Mouse (Mus musculus) midbrain, embryonic 15.5 days (tissue): ENCODE measurements at regions not wholly inside any gene's neighbourhood (a gene's known extent, or its start where the extent isn't known, plus 50 kb on each side); places are given as distances from the start of the nearest gene placed in this dataset.
A peak's percentile ranks its signal among the peaks of the same experiment; 100 is the strongest.
"Not testable (repeated sequence)": the region's sequence is repeated elsewhere in the genome, so short reads cannot be mapped to it uniquely, and the experiment has no call there.

Experiments used
- ATAC-seq: fragments of 200-750 bp; cut with Nextera tagmentation; replicated peaks from 2 replicates; pipeline ENCODE4 v1.8.0; 2017; ENCODE audit warnings: moderate TSS enrichment
- H3K27ac ChIP-seq: fragments of 300-500 bp; sonication (generic); 2 replicates; pipeline ENCODE4 v1.5.1; 2015; ENCODE audit warnings: mild to moderate bottlenecking, inconsistent platforms
- H3K27me3 ChIP-seq: fragments of 300-500 bp; sonication (generic); replicated peaks from 2 replicates; pipeline ENCODE4 v1.6.1; 2015; ENCODE audit warnings: inconsistent platforms
- H3K36me3 ChIP-seq: fragments of 300-500 bp; sonication (generic); replicated peaks from 2 replicates; pipeline ENCODE4 v1.6.1; 2015; ENCODE audit warnings: inconsistent platforms
- H3K4me1 ChIP-seq: fragments of 300-500 bp; sonication (generic); 2 replicates; pipeline ENCODE4 v1.6.1; 2015; ENCODE audit warnings: inconsistent platforms
- H3K4me2 ChIP-seq: fragments of 300-500 bp; sonication (generic); 2 replicates; pipeline ENCODE4 v1.6.1; 2015; ENCODE audit warnings: inconsistent platforms, mild to moderate bottlenecking, moderate library complexity
- H3K4me3 ChIP-seq: fragments of 300-500 bp; sonication (generic); 2 replicates; pipeline ENCODE4 v1.5.1; 2015; ENCODE audit warnings: mild to moderate bottlenecking, inconsistent platforms
- H3K9ac ChIP-seq: fragments of 300-500 bp; sonication (generic); 2 replicates; pipeline ENCODE4 v1.6.1; 2015; ENCODE audit warnings: mild to moderate bottlenecking, inconsistent platforms
- H3K9me3 ChIP-seq: fragments of 300-500 bp; sonication (generic); 2 replicates; pipeline ENCODE4 v1.6.1; 2016; ENCODE audit warnings: inconsistent platforms
- WGBS: fragments of 180-500 bp; shearing (Covaris S2); methylation state at CpG from one replicate; pipeline ENCODE4 v1.1.7; 2015; ENCODE audit warnings: mixed read lengths; 5-methylcytosine and 5-hydroxymethylcytosine counted together

GRCm38 (mm10) chr10:15886150-15886549 lies 1168.1 kb upstream of the Gje1 start:
- Histone ChIP-seq H3K9ac (no peak overlapping the region), H3K4me1 (no peaks in the 10 kb centered on the region), H3K36me3 (no peaks in the 10 kb centered on the region), H3K9me3 (no peaks in the 10 kb centered on the region), H3K27me3 (no peaks in the 10 kb centered on the region), H3K4me3 (no peak overlapping the region), H3K27ac (no peak overlapping the region), H3K4me2 (no peak overlapping the region)
- ATAC-seq, result 0 out of 2 replicates have a peak, but pooled peaks have one; percentile 42
- WGBS, result 37% methylated on average over 1 of the region's 1 CpGs

GRCm38 (mm10) chr10:15868063-15868462 lies 1150.0 kb upstream of the Gje1 start:
- Histone ChIP-seq H3K4me1 (no peaks in the 10 kb centered on the region), H3K4me2 (no peak overlapping the region), H3K4me3 (no peak overlapping the region), H3K9ac (no peak overlapping the region), H3K36me3 (no peaks in the 10 kb centered on the region), H3K9me3 (no peaks in the 10 kb centered on the region), H3K27ac (no peak overlapping the region), H3K27me3 (no peaks in the 10 kb centered on the region)
- ATAC-seq, result no peak
- WGBS, result 68% methylated on average over 2 of the region's 2 CpGs

- no peak overlapping the region for H3K4me3 ChIP-seq
- H3K9ac ChIP-seq, result no peak overlapping the region
- ATAC-seq, result no peak
- no peak overlapping the region for H3K27ac ChIP-seq
- no peaks in the 10 kb centered on the region for H3K27me3 ChIP-seq
- H3K4me1 ChIP-seq, result no peaks in the 10 kb centered on the region
- no peak overlapping the region for H3K4me2 ChIP-seq
- no peaks in the 10 kb centered on the region for H3K36me3 ChIP-seq
- H3K9me3 ChIP-seq, result no peaks in the 10 kb centered on the region
These were observed 1148.9 kb upstream of the Gje1 start for GRCm38 (mm10) chr10:15866931-15867330.

- no peak for ATAC-seq
- Histone ChIP-seq H3K27me3 (no peaks in the 10 kb centered on the region), H3K4me1 (no peaks in the 10 kb centered on the region), H3K36me3 (no peaks in the 10 kb centered on the region), H3K9me3 (no peaks in the 10 kb centered on the region), H3K27ac (no peak overlapping the region), H3K4me3 (no peak overlapping the region), H3K9ac (no peak overlapping the region), H3K4me2 (no peak overlapping the region)
- 81% methylated on average over 3 of the region's 3 CpGs for WGBS
These were observed 1123.4 kb upstream of the Gje1 start for GRCm38 (mm10) chr10:15841381-15841780.

GRCm38 (mm10) chr10:15832338-15832737 lies 1114.3 kb upstream of the Gje1 start:
- Histone ChIP-seq H3K4me3 (no peak overlapping the region), H3K27ac (no peak overlapping the region), H3K4me1 (no peaks in the 10 kb centered on the region), H3K27me3 (no peaks in the 10 kb centered on the region), H3K36me3 (no peaks in the 10 kb centered on the region), H3K9ac (no peak overlapping the region), H3K9me3 (no peaks in the 10 kb centered on the region), H3K4me2 (no peak overlapping the region)
- 87% methylated on average over 2 of the region's 2 CpGs for WGBS
- no peak for ATAC-seq

- Histone ChIP-seq H3K27me3 (no peaks in the 10 kb centered on the region), H3K9me3 (no peaks in the 10 kb centered on the region), H3K4me1 (no peaks in the 10 kb centered on the region), H3K36me3 (no peaks in the 10 kb centered on the region), H3K4me2 (no peak overlapping the region), H3K4me3 (no peak overlapping the region), H3K9ac (no peak overlapping the region), H3K27ac (no peak overlapping the region)
- no peak for ATAC-seq
- 21% methylated on average over 1 of the region's 1 CpGs for WGBS
These were observed 1107.4 kb upstream of the Gje1 start for GRCm38 (mm10) chr10:15825457-15825856.

- Histone ChIP-seq H3K27me3 (no peaks in the 10 kb centered on the region), H3K27ac (no peak overlapping the region), H3K4me3 (no peak overlapping the region), H3K4me2 (no peak overlapping the region), H3K9ac (no peak overlapping the region), H3K9me3 (no peaks in the 10 kb centered on the region), H3K4me1 (no peaks in the 10 kb centered on the region), H3K36me3 (no peaks in the 10 kb centered on the region)
- ATAC-seq, result no peak
- 83% methylated on average over 3 of the region's 3 CpGs for WGBS
These were observed 1089.3 kb upstream of the Gje1 start for GRCm38 (mm10) chr10:15807271-15807670.

GRCm38 (mm10) chr10:15805791-15806190 lies 1087.8 kb upstream of the Gje1 start:
- no peaks in the 10 kb centered on the region for H3K9me3 ChIP-seq
- no peak for ATAC-seq
- H3K4me2 ChIP-seq, result no peak overlapping the region
- H3K4me1 ChIP-seq, result no peaks in the 10 kb centered on the region
- no peaks in the 10 kb centered on the region for H3K27me3 ChIP-seq
- 85% methylated on average over 2 of the region's 2 CpGs for WGBS
- H3K36me3 ChIP-seq, result no peaks in the 10 kb centered on the region
- no peak overlapping the region for H3K4me3 ChIP-seq
- H3K9ac ChIP-seq, result no peak overlapping the region
- no peak overlapping the region for H3K27ac ChIP-seq

- H3K27me3 ChIP-seq, H3K27ac ChIP-seq, H3K36me3 ChIP-seq, H3K4me3 ChIP-seq, H3K4me2 ChIP-seq, H3K4me1 ChIP-seq, H3K9ac ChIP-seq, H3K9me3 ChIP-seq, ATAC-seq: not testable (repeated sequence)
These were observed 1075.2 kb upstream of the Gje1 start for GRCm38 (mm10) chr10:15793185-15793584.

- Histone ChIP-seq H3K9ac (no peak overlapping the region), H3K4me1 (no peaks in the 10 kb centered on the region), H3K4me3 (no peak overlapping the region), H3K4me2 (no peak overlapping the region), H3K36me3 (no peaks in the 10 kb centered on the region), H3K27ac (no peak overlapping the region), H3K9me3 (no peaks in the 10 kb centered on the region), H3K27me3 (no peaks in the 10 kb centered on the region)
- no peak for ATAC-seq
- 33% methylated on average over 7 of the region's 7 CpGs for WGBS
These were observed 1073.7 kb upstream of the Gje1 start for GRCm38 (mm10) chr10:15791473-15792269.

- H3K4me1 ChIP-seq, result no peaks in the 10 kb centered on the region
- no peak overlapping the region for H3K4me2 ChIP-seq
- peak; percentile 76 for ATAC-seq
- WGBS, result 53% methylated on average over 6 of the region's 6 CpGs
- H3K9me3 ChIP-seq, result no peaks in the 10 kb centered on the region
- H3K9ac ChIP-seq, result no peak overlapping the region
- H3K4me3 ChIP-seq, result no peak overlapping the region
- H3K27ac ChIP-seq, result peak overlapping the region; percentile 38
- H3K27me3 ChIP-seq, result no peaks in the 10 kb centered on the region
- no peaks in the 10 kb centered on the region for H3K36me3 ChIP-seq
These were observed 1042.1 kb upstream of the Gje1 start for GRCm38 (mm10) chr10:15759983-15760723.

- H3K9ac ChIP-seq, result no peak overlapping the region
- no peak overlapping the region for H3K4me2 ChIP-seq
- H3K9me3 ChIP-seq, result no peaks in the 10 kb centered on the region
- 53% methylated on average over 3 of the region's 3 CpGs for WGBS
- no peaks in the 10 kb centered on the region for H3K27me3 ChIP-seq
- H3K4me3 ChIP-seq, result no peak overlapping the region
- no peaks in the 10 kb centered on the region for H3K4me1 ChIP-seq
- H3K36me3 ChIP-seq, result no peaks in the 10 kb centered on the region
- ATAC-seq, result peak; percentile 54; the same call in 1 of the 2 replicates
- H3K27ac ChIP-seq, result peak overlapping the region; percentile 38
These were observed 1041.6 kb upstream of the Gje1 start for GRCm38 (mm10) chr10:15759576-15759975.

GRCm38 (mm10) chr10:15757503-15757902 lies 1039.5 kb upstream of the Gje1 start:
- WGBS, result 36% methylated on average over 1 of the region's 1 CpGs
- ATAC-seq, result no peak
- no peaks in the 10 kb centered on the region for H3K4me1 ChIP-seq

More at GRCm38 (mm10) chr10:15757503-15757902, 1039.5 kb upstream of the Gje1 start:
- Histone ChIP-seq H3K9me3 (no peaks in the 10 kb centered on the region), H3K27me3 (no peaks in the 10 kb centered on the region), H3K9ac (no peak overlapping the region), H3K36me3 (no peaks in the 10 kb centered on the region), H3K27ac (no peak overlapping the region), H3K4me2 (no peak overlapping the region), H3K4me3 (no peak overlapping the region)
